Mouse (Mus musculus) limb, embryonic 15.5 days (tissue): Measurements from ENCODE around the gene Trim44. TPM values are rescaled to one million over a fixed set of nuclear protein-coding genes. Genes with fewer than 3 reads are reported as not detected.
A peak's percentile ranks its signal among the peaks of the same experiment; 100 is the strongest.

Experiments used
- ATAC-seq: fragments of 200-750 bp; cut with Nextera tagmentation; 2 replicates; pipeline ENCODE4 v1.8.0; 2017; ENCODE audit warnings: low read depth, moderate TSS enrichment; ENCODE audit not compliant: insufficient number of reproducible peaks, low FRiP score, low TSS enrichment
- H3K27ac ChIP-seq: fragments of 300-500 bp; sonication (generic); 2 replicates; pipeline ENCODE4 v1.5.1; 2015; ENCODE audit warnings: moderate library complexity, mild to moderate bottlenecking, inconsistent platforms
- H3K27me3 ChIP-seq: fragments of 300-500 bp; sonication (generic); 2 replicates; pipeline ENCODE4 v1.6.1; 2015; ENCODE audit warnings: inconsistent platforms
- H3K36me3 ChIP-seq: fragments of 300-500 bp; sonication (generic); 2 replicates; pipeline ENCODE4 v1.6.1; 2015; ENCODE audit warnings: inconsistent platforms
- H3K4me1 ChIP-seq: fragments of 300-500 bp; sonication (generic); 2 replicates; pipeline ENCODE4 v1.6.1; 2015; ENCODE audit warnings: inconsistent platforms
- H3K4me2 ChIP-seq: fragments of 300-500 bp; sonication (generic); 2 replicates; pipeline ENCODE4 v1.6.1; 2015; ENCODE audit warnings: mild to moderate bottlenecking, inconsistent platforms
- H3K4me3 ChIP-seq: fragments of 300-500 bp; sonication (generic); 2 replicates; pipeline ENCODE4 v1.5.1; 2015; ENCODE audit warnings: mild to moderate bottlenecking, inconsistent platforms
- H3K9ac ChIP-seq: fragments of 300-500 bp; sonication (generic); 2 replicates; pipeline ENCODE4 v1.6.1; 2015; ENCODE audit warnings: inconsistent platforms
- H3K9me3 ChIP-seq: fragments of 300-500 bp; sonication (generic); 2 replicates; pipeline ENCODE4 v1.6.1; 2016; ENCODE audit warnings: inconsistent platforms
- WGBS: fragments of 180-500 bp; shearing (Covaris S2); methylation state at CpG from one replicate; pipeline ENCODE4 v1.1.7; 2015; 5-methylcytosine and 5-hydroxymethylcytosine counted together
- polyA plus RNA-seq: library from polyadenylated mRNA; unstranded; fragments of >200 nt; fragmentation: Nextera tagmentation; extraction: Ambion mirVana; gene quantifications from 2 replicates; pipeline ENCODE4 v1.2.1, GENCODE M21; 2015

Gene Trim44
- polyA plus RNA-seq, 1 experiment from 2014 or later, result 27.7 TPM

- no peak overlapping the region for H3K27ac ChIP-seq
- no peak overlapping the region for H3K9ac ChIP-seq
- no peak for ATAC-seq
- WGBS, result 100% methylated on average over 1 of the region's 1 CpGs
- H3K4me2 ChIP-seq, result no peak overlapping the region
- H3K4me3 ChIP-seq, result no peak overlapping the region
- H3K27me3 ChIP-seq, result no peaks in the 10 kb centered on the region
- peaks cover 15% of the 10 kb centered on the region for H3K36me3 ChIP-seq
- no peaks in the 10 kb centered on the region for H3K9me3 ChIP-seq
- H3K4me1 ChIP-seq, result no peaks in the 10 kb centered on the region
These were observed 105.1 kb downstream of the Trim44 start for GRCm38 (mm10) chr2:102302532-102302931.

- Histone ChIP-seq H3K4me3 (no peak overlapping the region), H3K4me1 (peaks cover 22% of the 10 kb centered on the region), H3K9me3 (no peaks in the 10 kb centered on the region), H3K27me3 (no peaks in the 10 kb centered on the region), H3K9ac (no peak overlapping the region), H3K4me2 (peak overlapping the region; percentile 8; the same call in 1 of the 2 replicates), H3K36me3 (no peaks in the 10 kb centered on the region), H3K27ac (peak overlapping the region; percentile 47; the same call in 1 of the 2 replicates)
- ATAC-seq, result 0 out of 2 replicates have a peak, but pooled peaks have one; percentile 55
- WGBS, result 15% methylated on average over 6 of the region's 6 CpGs
These were observed 112.8 kb downstream of the Trim44 start for GRCm38 (mm10) chr2:102294827-102295270.

GRCm38 (mm10) chr2:102293181-102293580 lies 114.4 kb downstream of the Trim44 start:
- 41% methylated on average over 1 of the region's 1 CpGs for WGBS
- Histone ChIP-seq H3K9ac (no peak overlapping the region), H3K9me3 (no peaks in the 10 kb centered on the region), H3K4me2 (no peak overlapping the region), H3K4me3 (no peak overlapping the region), H3K36me3 (no peaks in the 10 kb centered on the region), H3K27ac (no peak overlapping the region; the same call in 1 of the 2 replicates), H3K4me1 (peaks cover 22% of the 10 kb centered on the region), H3K27me3 (no peaks in the 10 kb centered on the region)
- ATAC-seq, result no peak

GRCm38 (mm10) chr2:102292051-102292450 lies 115.6 kb downstream of the Trim44 start:
- H3K9ac ChIP-seq, result no peak overlapping the region
- H3K4me1 ChIP-seq, result peaks cover 22% of the 10 kb centered on the region
- H3K36me3 ChIP-seq, result no peaks in the 10 kb centered on the region
- 83% methylated on average over 1 of the region's 1 CpGs for WGBS
- no peaks in the 10 kb centered on the region for H3K27me3 ChIP-seq
- no peak overlapping the region for H3K4me3 ChIP-seq
- H3K4me2 ChIP-seq, result no peak overlapping the region
- H3K27ac ChIP-seq, result no peak overlapping the region
- ATAC-seq, result no peak
- no peaks in the 10 kb centered on the region for H3K9me3 ChIP-seq

GRCm38 (mm10) chr2:102291533-102291932 lies 116.1 kb downstream of the Trim44 start:
- H3K27me3 ChIP-seq, result no peaks in the 10 kb centered on the region

DNA sequence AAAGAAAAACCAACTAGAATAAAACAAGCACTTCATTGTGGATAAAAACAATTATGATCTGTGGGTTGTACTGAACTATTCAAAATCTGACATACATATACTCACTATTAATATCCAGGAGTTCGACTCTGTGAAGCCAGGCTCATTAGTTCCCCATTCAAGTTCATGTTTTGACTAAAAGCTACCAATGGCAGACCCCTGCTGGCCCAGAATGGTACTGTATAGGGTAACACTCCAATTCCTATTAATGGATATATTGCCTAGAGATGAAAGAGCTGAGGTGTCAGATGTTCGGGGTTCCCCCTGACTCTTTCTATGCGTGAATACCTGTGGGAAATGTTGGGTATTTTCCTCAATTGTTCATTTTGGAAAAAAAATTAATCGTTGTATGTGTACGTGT lies 117.6 kb downstream of the Trim44 start:
- Histone ChIP-seq H3K27ac (no peak overlapping the region), H3K4me1 (peaks cover 17% of the 10 kb centered on the region), H3K9ac (no peak overlapping the region), H3K9me3 (no peaks in the 10 kb centered on the region), H3K4me3 (no peak overlapping the region), H3K27me3 (no peaks in the 10 kb centered on the region), H3K36me3 (no peaks in the 10 kb centered on the region), H3K4me2 (no peak overlapping the region)
- WGBS, result 49% methylated on average over 5 of the region's 5 CpGs
- ATAC-seq, result no peak

More at GRCm38 (mm10) chr2:102291533-102291932, 116.1 kb downstream of the Trim44 start:
- Histone ChIP-seq H3K4me1 (peaks cover 22% of the 10 kb centered on the region), H3K4me3 (no peak overlapping the region), H3K9ac (no peak overlapping the region), H3K27ac (no peak overlapping the region), H3K9me3 (no peaks in the 10 kb centered on the region), H3K36me3 (no peaks in the 10 kb centered on the region), H3K4me2 (no peak overlapping the region)
- ATAC-seq, result no peak
- 71% methylated on average over 2 of the region's 2 CpGs for WGBS

DNA sequence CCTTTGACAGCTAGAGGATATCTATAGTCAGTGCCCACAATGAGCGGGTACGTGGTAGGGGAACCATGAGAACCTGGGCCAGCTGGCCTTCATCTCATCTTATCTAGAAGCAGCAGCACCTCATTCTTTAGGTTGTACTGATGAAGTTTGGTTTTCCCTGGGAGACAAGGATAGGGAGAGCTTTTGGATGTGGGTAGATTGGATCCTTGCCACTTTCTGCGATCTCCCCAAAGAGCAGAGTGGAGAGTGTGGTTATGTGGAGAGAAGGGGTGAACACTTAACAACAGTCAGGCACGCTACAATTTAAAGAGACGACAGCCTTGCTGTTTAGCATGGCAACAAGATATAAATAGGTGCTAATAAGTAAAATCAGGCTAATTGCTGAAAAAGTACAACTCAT lies 119.0 kb downstream of the Trim44 start:
- WGBS, result 74% methylated on average over 5 of the region's 5 CpGs
- ATAC-seq, result no peak

DNA sequence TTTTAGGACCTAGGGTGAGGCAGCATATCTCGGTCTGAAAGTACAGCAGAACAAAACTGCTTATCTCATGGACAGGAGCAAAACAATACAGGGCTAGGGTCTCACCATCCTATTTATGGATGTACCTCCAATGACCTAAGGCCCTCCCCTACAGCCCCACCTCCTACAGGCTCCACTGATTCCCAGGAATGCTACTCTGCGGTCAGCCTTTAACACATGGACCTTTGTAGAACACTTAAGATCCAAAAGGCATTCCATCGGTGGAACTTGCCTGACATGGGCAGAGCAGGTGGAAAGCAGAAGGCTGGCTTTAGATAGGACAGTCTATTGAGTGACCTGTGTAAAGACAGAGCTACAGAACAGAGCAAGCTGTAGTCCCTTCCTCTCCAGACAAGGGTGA lies 120.3 kb downstream of the Trim44 start:
- ATAC-seq, result no peak
- Histone ChIP-seq H3K4me3 (no peak overlapping the region), H3K9me3 (no peaks in the 10 kb centered on the region), H3K27me3 (no peaks in the 10 kb centered on the region), H3K9ac (no peak overlapping the region), H3K36me3 (no peaks in the 10 kb centered on the region), H3K27ac (no peak overlapping the region), H3K4me1 (0 out of 2 replicates have a peak, but pooled peaks cover under 1% of the 10 kb centered on the region), H3K4me2 (no peak overlapping the region)
- WGBS, result 75% methylated on average over 3 of the region's 3 CpGs

More for the DNA sequence above, 119.0 kb downstream of the Trim44 start:
- H3K4me2 ChIP-seq, result no peak overlapping the region
- H3K4me1 ChIP-seq, result peaks cover 9% of the 10 kb centered on the region
- H3K36me3 ChIP-seq, result no peaks in the 10 kb centered on the region
- no peak overlapping the region for H3K4me3 ChIP-seq
- no peaks in the 10 kb centered on the region for H3K9me3 ChIP-seq
- no peak overlapping the region for H3K9ac ChIP-seq
- no peak overlapping the region for H3K27ac ChIP-seq
- H3K27me3 ChIP-seq, result no peaks in the 10 kb centered on the region

GRCm38 (mm10) chr2:102282081-102282480 lies 125.5 kb downstream of the Trim44 start:
- WGBS, result 76% methylated on average over 7 of the region's 7 CpGs
- no peak for ATAC-seq
- H3K4me2 ChIP-seq, result no peak overlapping the region
- H3K27ac ChIP-seq, result no peak overlapping the region
- no peaks in the 10 kb centered on the region for H3K4me1 ChIP-seq
- H3K27me3 ChIP-seq, result no peaks in the 10 kb centered on the region
- no peaks in the 10 kb centered on the region for H3K36me3 ChIP-seq
- no peak overlapping the region for H3K4me3 ChIP-seq
- no peaks in the 10 kb centered on the region for H3K9me3 ChIP-seq
- no peak overlapping the region for H3K9ac ChIP-seq

DNA sequence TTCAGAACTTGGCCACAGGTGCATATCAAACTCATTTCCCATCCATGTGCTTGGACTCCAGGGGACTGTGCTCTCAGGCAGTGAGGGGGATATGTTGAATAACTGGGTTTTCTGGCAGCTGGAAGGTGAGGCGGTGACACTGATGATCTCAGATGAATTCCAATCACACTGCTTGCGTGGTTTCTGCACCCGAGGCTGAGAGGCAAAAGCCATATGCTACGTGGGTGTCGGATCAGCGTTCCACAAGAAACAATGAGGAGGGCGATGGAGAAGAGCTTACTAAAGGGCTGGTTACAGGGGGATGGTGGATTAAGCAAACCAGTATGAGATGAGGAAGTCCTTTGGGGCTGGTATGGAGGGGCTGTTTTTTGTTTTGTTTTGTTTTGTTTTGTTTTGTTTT lies 127.8 kb downstream of the Trim44 start:
- no peak overlapping the region for H3K4me2 ChIP-seq
- no peaks in the 10 kb centered on the region for H3K27me3 ChIP-seq
- no peaks in the 10 kb centered on the region for H3K36me3 ChIP-seq
- H3K9me3 ChIP-seq, result no peaks in the 10 kb centered on the region
- no peaks in the 10 kb centered on the region for H3K4me1 ChIP-seq
- WGBS, result 75% methylated on average over 7 of the region's 7 CpGs
- H3K27ac ChIP-seq, result no peak overlapping the region
- ATAC-seq, result no peak
- no peak overlapping the region for H3K4me3 ChIP-seq
- H3K9ac ChIP-seq, result no peak overlapping the region

DNA sequence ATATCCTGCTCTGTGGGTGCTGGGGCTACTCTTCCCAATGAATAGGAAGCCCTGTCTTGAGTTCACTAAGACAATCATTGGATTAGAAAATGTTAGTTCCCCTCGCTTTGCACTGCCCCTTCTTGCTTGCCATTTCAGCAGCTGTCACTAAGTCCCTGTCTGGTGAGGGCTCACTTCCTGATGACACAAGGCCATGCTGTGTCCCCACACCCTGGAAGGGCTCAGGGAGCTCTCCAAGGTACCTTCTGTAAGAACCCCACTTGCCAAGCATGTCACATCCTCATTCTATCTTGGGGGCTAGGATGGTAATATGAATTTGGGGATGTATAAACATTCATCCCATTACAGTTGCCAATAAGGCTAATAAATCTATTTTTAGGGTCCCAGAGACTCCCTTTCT lies 129.7 kb downstream of the Trim44 start:
- Histone ChIP-seq H3K4me2 (no peak overlapping the region), H3K27me3 (no peaks in the 10 kb centered on the region), H3K9ac (no peak overlapping the region), H3K27ac (no peak overlapping the region), H3K4me3 (no peak overlapping the region), H3K9me3 (no peaks in the 10 kb centered on the region), H3K36me3 (no peaks in the 10 kb centered on the region), H3K4me1 (no peaks in the 10 kb centered on the region)
- ATAC-seq, result no peak
- WGBS, result 39% methylated on average over 1 of the region's 1 CpGs

DNA sequence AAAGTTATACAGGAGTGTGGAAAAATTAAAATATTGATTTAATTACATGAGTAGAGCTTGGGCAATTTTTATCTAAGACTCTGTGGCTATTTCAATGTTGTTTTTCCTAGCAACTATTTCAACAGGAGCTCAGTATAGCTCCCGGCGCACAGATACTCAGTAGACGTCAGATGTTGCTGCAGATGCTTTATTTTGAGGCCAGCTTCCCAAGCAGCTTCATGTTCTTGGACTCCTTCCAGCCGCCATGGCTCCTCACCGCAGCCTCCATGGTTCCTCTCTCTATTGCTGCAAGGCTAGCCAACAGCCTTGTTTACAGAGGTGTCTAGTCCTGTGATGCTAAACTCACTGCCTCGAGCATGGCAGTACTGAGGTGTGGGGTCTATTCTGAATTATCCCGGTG lies 134.3 kb downstream of the Trim44 start:
- no peaks in the 10 kb centered on the region for H3K4me1 ChIP-seq
- no peak overlapping the region for H3K4me2 ChIP-seq
- H3K9ac ChIP-seq, result no peak overlapping the region
- no peak overlapping the region for H3K27ac ChIP-seq
- H3K27me3 ChIP-seq, result no peaks in the 10 kb centered on the region
- WGBS, result 87% methylated on average over 7 of the region's 7 CpGs
- no peaks in the 10 kb centered on the region for H3K36me3 ChIP-seq
- H3K4me3 ChIP-seq, result no peak overlapping the region
- no peak for ATAC-seq
- H3K9me3 ChIP-seq, result no peaks in the 10 kb centered on the region
